Mouse (Mus musculus) cerebellum, adult 8-10 months (tissue): ENCODE results near the gene Cnr2.

Experiments used
- DNase-seq: peaks from one replicate; pipeline ENCODE4 v3.0.0; 2022

Cnr2 gene

GRCm38 (mm10) chr4:135895071-135895571, at the start of gene Cnr2:
TSS of gene Cnr2 (plus strand) at chr4:135895394.
- DNase-seq, result no peak

DNA sequence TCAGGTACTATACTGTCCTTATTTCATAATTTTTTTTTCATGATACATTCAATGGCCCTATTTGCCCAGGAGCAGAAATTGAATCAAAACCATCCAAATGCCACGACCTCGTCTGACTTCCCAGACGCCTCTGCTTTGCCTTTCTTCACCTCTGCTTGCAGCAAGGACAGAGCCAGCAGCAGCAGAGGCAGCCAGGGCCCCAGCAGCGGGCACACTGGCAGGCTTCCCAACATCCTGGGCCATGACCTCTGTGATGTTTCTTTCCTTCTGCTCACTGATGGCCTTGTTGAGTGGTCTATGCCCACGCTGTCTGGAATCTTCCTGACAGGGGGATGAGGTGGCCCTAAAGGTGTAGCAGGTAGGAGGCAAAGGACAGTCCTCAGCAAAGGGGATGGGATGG, 47.6 kb upstream of the Cnr2 start:
- DNase-seq, result no peak

DNA sequence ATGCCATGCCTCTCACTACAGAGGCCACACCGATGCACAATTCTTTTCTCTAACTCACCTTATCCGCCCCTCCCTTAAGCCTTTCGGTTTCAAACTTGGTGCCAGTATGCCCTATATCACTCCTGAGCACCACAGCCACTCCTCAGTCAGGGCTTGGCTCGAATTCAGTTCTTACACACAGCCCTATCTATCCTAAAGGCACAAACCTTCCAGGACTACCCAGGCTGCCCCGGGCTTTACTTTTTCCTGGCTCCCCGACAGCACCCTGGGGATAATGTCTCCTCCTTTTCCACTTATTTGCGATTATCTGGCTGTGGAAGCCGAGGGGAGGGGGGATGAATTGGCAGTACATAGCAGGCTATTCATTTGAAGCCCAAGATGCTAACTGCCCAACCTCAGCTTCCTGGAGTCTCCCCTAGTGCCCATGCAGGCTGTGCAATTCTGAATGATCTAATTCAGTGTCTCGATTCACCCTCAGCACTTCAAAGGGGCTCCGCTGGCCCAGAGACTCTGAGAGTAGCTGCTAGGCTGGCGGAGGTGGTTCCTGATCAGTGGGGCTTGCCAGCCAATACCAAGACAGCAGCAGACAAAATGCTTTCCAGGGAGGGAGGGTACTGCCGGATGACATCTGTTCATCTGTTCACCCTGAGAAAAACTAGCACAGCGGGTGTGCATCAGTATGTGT, 44.6 kb upstream of the Cnr2 start:
- no peak for DNase-seq

DNA sequence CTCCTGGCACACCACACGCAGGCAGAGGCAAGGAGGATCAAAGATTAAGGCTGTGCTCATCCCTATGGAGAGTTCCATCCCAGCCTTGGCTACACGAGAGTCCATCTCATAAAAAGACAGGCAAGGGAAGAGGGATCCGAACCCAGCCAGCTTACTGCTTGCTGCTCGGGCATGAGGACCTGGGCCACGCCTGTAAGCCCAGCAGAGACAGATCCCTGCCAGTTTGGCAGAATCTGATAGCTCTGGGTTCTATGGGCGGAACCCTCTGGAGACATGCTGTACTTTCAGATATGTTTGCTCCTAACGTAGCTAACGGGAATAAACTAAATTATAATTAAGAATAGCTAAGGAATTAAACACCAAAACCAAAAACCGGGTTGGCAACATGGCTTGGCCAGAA, 43.3 kb upstream of the Cnr2 start:
- DNase-seq, result no peak

DNA sequence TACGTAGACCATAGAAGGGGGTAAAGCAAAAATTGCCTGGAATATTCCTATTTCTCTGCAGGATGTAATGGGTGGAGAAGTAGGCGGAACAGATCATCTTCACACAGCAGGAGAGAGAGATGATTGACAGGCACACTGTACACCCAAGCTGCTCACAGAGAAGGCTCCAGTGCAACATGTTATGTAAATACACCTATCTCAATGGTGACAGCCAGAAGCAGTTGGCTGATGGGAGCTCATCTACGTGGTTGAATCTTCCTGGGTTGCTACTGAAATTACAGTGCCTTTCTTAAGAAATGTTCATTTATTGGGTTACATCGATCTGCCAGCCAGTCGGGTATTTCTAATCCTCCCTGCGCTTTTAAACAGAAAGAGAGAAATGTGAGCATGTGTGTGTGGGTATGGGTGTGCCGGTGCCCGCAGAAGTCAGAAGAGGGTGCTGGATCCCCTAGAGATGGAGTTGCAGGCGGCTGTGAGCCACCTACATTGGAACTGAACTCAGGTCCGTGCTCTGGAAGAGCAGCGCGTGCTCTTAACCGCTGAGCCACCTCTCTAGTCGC, 41.1 kb upstream of the Cnr2 start:
- no peak for DNase-seq

DNA sequence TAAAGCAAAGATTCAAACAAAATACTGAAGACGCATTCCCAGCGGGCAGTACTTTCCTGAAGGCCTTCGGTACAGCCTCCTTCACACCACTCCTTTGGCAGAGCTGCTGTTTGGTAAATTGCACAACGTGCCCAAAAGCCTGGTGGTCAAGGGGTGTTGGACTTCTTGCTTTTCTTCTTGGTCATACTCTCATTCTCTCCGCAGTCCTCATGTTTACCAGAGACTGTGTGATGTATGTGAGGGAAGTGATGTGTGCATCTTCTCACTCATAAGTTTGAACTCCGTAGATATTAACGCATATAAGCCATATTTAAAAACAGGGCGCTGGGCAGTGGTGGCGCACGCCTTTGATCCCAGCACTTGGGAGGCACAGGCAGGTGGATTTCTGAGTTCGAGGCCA, 40.6 kb upstream of the Cnr2 start:
- no peak for DNase-seq

GRCm38 (mm10) chr4:135855080-135855479, 40.1 kb upstream of the Cnr2 start:
- DNase-seq, result no peak

- peak; percentile 92 for DNase-seq
Measured at GRCm38 (mm10) chr4:135855536-135856222, 39.5 kb upstream of the Cnr2 start, which contains the start of gene Srsf10. TSS of gene Srsf10 (plus strand) at chr4:135855747.

DNA sequence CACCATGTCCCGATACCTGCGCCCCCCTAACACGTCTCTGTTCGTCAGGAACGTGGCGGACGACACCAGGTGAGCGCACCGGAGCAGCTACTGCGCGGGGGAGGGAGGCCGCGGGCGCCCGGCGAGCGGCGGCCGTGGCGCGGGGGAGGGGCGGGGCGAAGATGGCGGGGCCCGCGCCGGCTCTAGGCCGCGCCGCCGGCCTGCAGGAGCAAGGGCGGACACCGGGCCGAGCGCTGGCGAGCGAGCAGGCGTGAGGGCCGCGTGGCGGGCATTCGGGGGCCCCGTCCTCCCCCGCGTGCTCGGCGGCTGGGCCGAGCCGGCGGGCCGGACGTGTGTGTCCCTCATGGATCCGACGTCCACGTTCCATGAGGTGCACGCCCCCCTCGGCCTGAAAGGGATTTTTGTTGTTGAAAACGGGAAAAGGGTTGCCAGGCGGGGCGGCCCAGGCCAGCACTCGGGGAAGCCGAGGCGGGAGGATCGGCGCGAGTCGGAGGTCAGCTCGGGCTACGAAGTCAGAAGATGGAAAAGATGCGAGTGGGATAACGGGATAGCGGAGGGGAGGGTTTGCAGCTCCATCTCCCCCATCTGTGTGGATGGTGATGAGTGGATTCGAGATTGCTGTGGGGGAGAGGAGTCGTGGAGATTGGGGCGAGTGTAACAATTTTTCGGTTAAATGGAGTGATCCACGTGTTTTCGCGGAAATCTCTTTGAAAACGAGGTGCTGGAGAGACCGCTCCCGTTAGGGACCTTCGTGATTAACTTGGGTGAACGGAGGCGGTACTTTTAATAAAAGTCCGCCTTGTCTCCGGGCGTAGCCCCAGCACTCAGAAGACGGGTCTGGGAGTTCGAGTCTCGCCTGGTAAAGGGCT, 38.7 kb upstream of the Cnr2 start:
- peak; percentile 52 for DNase-seq

GRCm38 (mm10) chr4:135857597-135858186, 37.5 kb upstream of the Cnr2 start:
- DNase-seq, result no peak

- no peak for DNase-seq
Measured at GRCm38 (mm10) chr4:135868996-135869395, 26.2 kb upstream of the Cnr2 start.

DNA sequence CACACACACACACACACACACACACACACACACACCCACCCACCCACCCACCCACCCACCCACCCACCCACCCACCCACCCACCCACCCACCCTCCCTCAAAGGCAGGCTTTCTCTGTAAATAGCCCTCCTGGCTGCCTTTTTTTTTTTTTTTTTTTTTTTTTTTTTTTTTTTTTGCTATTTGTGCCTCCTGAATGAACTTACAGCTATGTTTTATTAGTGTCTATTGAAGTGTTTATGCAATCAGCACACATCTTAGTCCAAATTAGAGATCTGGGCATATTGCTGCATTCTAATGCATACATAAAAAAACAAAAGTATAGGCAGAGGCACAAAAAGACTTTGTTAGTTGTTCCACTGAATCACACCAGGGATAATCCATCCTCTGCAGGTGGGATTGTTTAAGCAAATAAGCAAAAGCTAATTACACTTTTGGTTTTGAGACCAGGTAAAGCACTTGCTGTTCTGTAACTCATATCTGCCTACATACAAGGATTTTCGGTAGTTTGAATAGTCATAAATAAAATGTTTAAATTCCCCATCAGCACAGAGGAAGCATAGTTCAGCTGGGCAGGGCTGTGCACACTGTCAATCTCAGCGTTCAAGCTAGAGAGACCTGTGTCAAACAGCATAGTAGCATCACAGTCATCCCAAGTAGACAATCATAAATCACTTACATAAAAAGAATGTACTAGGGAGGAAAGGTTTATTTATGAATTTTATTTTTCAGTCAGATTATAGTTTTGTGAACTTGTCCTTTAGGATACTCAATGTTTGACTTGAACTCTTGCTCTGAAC, 24.8 kb upstream of the Cnr2 start:
- DNase-seq, result no peak

DNA sequence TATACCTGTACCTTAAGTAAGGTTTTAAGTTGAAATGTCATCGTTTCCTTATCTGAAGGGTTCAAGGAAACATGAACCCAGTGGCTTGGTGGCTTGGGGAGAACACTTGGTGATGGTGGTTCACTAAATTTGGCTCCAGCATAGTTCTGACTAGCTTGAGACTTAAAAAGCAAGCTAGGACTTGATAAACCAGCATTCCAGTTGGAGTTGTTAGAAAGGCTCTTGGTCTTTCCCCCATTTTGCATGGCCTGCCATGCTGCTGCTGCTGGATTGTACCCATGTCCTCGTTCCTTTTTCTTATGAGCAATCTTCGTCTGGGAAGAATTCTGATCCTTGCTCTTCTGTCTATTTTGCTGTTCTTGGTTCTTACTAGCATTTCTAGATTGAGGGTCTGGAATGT, 23.2 kb upstream of the Cnr2 start:
- DNase-seq, result no peak

GRCm38 (mm10) chr4:135872589-135873391, 22.4 kb upstream of the Cnr2 start:
- DNase-seq, result no peak

DNA sequence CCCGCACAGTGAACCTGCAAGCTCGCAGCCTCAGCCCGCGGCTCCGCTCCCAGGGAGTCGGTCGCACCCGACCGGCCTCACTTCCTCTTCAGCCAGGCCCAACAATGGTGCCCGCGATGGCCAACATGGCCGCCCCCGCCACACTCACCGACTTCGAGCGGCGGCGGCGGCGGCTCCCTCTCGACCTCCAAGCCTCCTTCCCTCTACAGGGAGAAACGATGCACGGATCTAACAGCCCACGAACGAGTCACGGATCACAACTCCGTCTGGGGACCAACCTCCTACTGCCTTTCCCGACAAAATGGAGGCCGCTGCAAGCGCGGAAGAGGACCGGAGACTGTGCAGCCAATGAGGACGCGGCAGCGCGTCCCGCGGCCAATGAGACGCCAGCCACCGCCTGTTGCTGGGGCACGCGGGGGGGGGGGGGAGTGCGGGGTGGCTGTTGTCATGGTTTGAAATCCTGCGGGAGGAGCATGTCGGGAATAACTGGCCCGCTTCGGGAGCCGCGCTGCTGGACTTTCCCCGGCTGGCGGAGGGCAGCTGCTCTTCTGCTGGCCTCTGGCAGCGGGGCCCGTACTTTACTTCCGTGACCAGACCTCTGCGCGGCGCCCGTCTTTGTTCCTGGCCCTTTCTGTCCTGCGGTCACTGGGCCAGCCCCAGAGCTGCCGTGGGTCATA, 21.5 kb upstream of the Cnr2 start, which contains the start of gene Pnrc2:
Gene Pnrc2 (minus strand): TSS at position 325 of the 677 bp plus-strand sequence.
- DNase-seq, result peak; percentile 86

DNA sequence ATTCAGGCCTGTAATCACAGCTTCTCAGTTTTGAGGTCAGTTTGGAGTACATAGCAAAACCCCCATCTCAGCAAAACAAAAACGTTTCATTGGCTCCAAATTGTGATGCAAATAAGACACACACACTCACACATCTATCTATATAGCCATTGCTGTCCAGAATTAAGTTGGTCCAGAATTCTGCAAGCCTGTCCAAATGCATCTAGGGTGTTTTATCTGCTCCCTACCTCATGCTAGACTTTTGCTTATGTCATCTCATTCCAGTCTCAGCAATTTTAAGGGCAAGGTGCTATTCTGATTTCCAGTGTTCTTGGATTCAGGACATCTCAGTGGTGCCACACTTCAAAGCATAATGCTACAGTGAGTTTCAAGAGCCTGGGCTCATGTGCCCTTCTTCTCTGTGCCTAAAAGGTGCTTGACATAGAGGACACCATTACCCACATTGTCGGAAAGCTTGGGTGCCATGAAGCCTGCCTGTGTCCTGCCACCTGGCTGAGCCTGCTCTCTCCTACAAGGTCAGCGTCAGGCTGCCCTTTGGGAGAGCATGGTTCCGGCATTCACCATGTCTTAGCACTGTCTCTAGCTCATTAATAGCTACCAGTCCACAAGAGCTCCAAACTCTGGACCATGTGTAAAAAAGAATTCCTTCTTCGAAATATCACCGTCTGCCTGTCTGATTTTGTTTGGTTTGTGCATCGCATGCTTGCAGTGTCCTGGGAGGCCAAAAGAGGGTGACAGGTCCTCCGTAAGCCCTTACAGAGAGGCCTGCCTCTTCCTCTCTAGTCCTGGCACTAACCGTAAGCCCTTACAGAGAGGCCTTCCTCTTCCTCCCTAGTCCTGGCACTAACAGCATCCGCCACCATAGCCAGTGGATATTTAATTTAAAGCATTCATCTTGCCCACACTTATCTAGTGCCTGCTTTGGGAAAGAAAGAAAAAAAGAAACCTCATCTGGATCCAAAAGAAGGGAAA, 20.3 kb upstream of the Cnr2 start:
- no peak for DNase-seq

- no peak for DNase-seq
Measured at GRCm38 (mm10) chr4:135875546-135875945, 19.6 kb upstream of the Cnr2 start.

DNA sequence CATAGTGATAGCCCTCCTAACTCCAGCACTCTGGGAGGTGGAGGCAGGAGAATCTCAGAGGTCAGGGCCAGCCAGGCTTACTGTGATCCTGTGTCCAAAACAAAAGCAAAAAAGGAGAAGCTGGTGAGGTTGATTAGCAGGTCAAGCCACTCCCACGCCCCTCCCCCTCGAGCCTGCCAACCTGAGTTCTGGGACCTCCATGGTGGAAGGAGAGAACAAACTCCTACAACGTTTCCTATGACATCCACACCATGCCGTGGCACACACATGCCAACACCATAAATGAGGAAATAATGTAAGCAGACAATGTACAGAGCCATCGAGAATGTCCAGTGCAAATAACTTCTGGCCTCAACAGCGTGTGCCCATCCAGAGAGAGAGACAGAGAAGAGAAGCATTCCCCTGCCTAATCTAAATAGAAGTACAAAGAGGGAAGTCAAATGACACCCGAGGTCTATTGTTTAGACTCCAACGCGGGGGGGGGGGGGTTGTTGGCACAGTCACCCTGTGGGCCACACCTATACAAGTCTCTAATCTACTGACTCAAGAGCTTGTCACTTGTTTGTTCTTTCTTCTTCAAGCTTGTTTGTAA, 19.1 kb upstream of the Cnr2 start:
- DNase-seq, result no peak
